Mouse (Mus musculus) hindbrain, embryonic 10.5 days (tissue): ENCODE measurements around the gene Tmem87b. TPM values are rescaled to one million over a fixed set of nuclear protein-coding genes. Genes with fewer than 3 reads are reported as not detected.

Source experiments
- DNase-seq: peaks from one replicate; pipeline ENCODE4 v3.0.0-alpha.2; 2017; ENCODE audit warnings: low spot score
- H3K27ac ChIP-seq: fragments of 300-500 bp; sonication (generic); 2 replicates; pipeline ENCODE4 v1.5.1; 2016; ENCODE audit warnings: mild to moderate bottlenecking, moderate library complexity
- H3K27me3 ChIP-seq: fragments of 300-500 bp; sonication (generic); 2 replicates; pipeline ENCODE4 v1.6.1; 2016; ENCODE audit warnings: mild to moderate bottlenecking; ENCODE audit not compliant: poor library complexity, insufficient read depth, severe bottlenecking
- H3K36me3 ChIP-seq: fragments of 300-500 bp; sonication (generic); 2 replicates; pipeline ENCODE4 v1.6.1; 2016; ENCODE audit warnings: mild to moderate bottlenecking, moderate library complexity
- H3K4me1 ChIP-seq: fragments of 300-500 bp; sonication (generic); replicated peaks from 2 replicates; pipeline ENCODE4 v1.6.1; 2016; ENCODE audit warnings: mild to moderate bottlenecking
- H3K4me3 ChIP-seq: fragments of 300-500 bp; sonication (generic); 2 replicates; pipeline ENCODE4 v1.5.1; 2016; ENCODE audit warnings: mild to moderate bottlenecking, moderate library complexity
- H3K9me3 ChIP-seq: fragments of 300-500 bp; sonication (generic); 2 replicates; pipeline ENCODE4 v1.6.1; 2016; ENCODE audit warnings: mild to moderate bottlenecking, moderate library complexity
- WGBS: fragments of 180-500 bp; shearing (Covaris S2); methylation state at CpG from one replicate; pipeline ENCODE4 v1.1.7; 2016; 5-methylcytosine and 5-hydroxymethylcytosine counted together
- polyA plus RNA-seq: library from polyadenylated mRNA; unstranded; fragments of >200 nt; fragmentation: Nextera tagmentation; extraction: Ambion mirVana; gene quantifications from 2 replicates; pipeline ENCODE4 v1.2.1, GENCODE M21; 2016

Gene Tmem87b
- polyA plus RNA-seq, 1 experiment from 2014 or later, result 23.6 TPM

DNA sequence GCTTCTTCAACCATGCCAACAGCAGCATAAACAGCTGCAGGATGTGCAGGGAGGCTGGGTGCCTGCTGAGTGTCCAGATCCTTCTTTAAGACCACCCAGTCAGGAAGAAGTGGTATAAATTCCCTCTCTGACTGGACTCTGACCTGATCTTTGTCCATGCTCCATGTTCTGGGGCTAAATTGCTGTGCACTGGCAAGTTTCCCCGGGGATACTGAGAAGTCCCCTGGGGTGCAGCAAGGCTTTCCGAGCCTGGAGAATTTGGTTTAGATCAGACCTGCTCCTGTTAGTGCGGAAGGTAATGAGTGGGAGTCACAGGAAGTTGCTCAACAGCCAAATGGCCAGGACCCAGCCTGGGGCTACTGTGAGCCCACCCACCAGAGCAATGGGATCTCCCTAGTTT lies 47.1 kb downstream of the Tmem87b start:
- no peak for DNase-seq

DNA sequence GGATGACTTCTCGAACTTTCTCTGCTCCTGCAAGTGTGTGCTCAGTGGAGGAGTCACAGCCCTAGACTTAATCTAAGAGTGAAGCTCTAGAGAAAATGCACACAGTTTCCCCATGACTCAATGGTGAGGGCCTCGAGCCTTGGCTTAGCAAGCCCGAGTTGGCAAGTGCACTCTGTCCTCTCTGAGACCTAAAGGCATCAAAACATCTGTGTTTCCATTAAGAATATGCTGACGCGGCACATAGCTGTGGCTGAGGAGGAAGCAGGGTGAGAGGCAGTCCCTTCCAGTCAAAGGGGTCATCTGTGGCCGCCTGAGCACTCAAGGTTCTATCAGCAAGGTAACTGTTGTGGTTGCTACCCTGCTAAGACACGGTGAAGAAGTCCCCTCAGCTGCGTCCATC lies 53.7 kb downstream of the Tmem87b start:
- DNase-seq, result no peak
- Histone ChIP-seq H3K27ac (no peak overlapping the region), H3K27me3 (no peaks in the 10 kb centered on the region), H3K4me3 (no peak overlapping the region), H3K36me3 (no peaks in the 10 kb centered on the region), H3K9me3 (no peaks in the 10 kb centered on the region), H3K4me1 (peaks cover 10% of the 10 kb centered on the region; the same call in 1 of the 2 replicates)
- WGBS, result 76% methylated on average over 8 of the region's 8 CpGs

More for the DNA sequence above, 47.1 kb downstream of the Tmem87b start:
- Histone ChIP-seq H3K4me3 (no peak overlapping the region), H3K27ac (no peak overlapping the region), H3K36me3 (no peaks in the 10 kb centered on the region), H3K9me3 (no peaks in the 10 kb centered on the region), H3K27me3 (peaks cover 32% of the 10 kb centered on the region), H3K4me1 (peaks cover 15% of the 10 kb centered on the region)
- WGBS, result 65% methylated on average over 3 of the region's 3 CpGs

DNA sequence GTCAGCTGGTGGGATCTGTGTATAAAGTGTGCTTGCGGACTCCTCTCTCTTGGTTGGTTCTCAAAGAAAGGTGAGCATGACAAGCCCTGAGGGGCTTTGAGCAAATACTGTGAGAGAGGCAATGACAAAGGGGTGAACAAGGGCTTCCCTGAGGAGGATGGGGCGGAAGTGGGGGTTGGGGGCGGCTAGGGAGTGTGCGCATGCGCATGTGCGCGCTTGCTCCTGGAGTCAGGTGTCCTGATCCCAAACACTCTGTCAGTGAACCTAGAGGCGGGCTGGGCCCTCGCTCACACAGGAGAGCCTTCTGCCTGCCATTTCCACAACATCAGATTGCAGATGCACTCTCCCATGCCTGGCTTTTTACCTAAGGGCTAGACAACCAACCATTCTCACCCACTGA lies 54.3 kb downstream of the Tmem87b start:
- WGBS, result 91% methylated on average over 9 of the region's 9 CpGs
- no peaks in the 10 kb centered on the region for H3K27me3 ChIP-seq
- no peaks in the 10 kb centered on the region for H3K36me3 ChIP-seq
- H3K9me3 ChIP-seq, result no peaks in the 10 kb centered on the region
- H3K27ac ChIP-seq, result no peak overlapping the region
- H3K4me3 ChIP-seq, result no peak overlapping the region
- DNase-seq, result no peak
- peaks cover 10% of the 10 kb centered on the region; the same call in 1 of the 2 replicates for H3K4me1 ChIP-seq

GRCm38 (mm10) chr2:128875526-128875925 lies 57.6 kb downstream of the Tmem87b start:
- DNase-seq, result no peak
- Histone ChIP-seq H3K27me3 (no peaks in the 10 kb centered on the region), H3K27ac (no peak overlapping the region), H3K4me3 (no peak overlapping the region), H3K36me3 (no peaks in the 10 kb centered on the region), H3K9me3 (no peaks in the 10 kb centered on the region), H3K4me1 (peaks cover 5% of the 10 kb centered on the region; the same call in 1 of the 2 replicates)
- WGBS, result 81% methylated on average over 8 of the region's 8 CpGs

DNA sequence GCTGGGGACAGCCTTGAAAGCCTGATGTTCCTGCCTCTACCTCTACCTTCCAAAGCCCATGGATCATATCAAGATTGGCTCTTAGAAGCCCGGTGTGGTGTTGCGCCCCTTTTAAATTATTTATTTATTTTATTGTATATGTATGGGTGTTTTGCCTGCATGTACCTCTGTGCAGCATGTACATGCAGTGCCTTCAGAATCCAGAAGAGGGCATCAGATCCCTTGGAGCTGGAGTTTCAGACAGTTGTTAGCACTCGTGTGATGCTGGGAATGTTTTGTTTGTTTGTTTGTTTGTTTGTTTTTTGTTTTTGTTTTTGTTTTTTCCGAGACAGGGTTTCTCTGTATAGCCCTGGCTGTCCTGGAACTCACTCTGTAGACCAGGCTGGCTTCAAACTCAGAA lies 63.3 kb downstream of the Tmem87b start:
- Histone ChIP-seq H3K36me3 (no peaks in the 10 kb centered on the region), H3K4me1 (no peaks in the 10 kb centered on the region), H3K9me3 (no peaks in the 10 kb centered on the region), H3K27ac (no peak overlapping the region), H3K27me3 (no peaks in the 10 kb centered on the region), H3K4me3 (no peak overlapping the region)
- 73% methylated on average over 4 of the region's 4 CpGs for WGBS
- no peak for DNase-seq

DNA sequence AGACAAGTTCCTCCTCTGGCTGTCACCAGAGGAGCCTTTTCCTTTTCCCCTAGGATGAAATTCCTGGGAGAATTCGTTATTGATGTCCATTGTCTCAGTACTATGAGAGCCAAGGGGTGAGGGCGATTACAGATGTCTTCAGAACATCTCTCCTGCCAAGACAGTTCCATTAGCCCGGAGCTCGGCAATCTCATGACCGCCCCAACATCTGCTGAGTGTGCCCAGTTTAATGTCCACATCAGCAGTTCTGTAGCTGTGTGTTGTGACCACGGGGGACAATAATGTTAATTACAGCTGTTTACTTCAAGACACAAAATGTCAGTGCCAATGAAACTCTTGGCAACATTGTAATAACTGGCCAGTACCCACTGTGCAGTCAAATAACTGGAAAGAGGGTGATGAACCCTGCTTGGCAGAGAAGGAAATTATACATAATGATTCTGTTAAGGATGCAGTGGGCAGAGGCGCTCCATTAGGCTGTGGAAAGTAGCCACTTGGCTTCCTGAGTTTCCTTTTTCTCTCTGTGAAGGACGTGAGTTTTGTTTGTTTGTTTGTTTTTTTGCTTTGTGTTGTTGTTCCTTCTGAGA lies 67.4 kb downstream of the Tmem87b start:
- DNase-seq, result no peak
- peaks cover 6% of the 10 kb centered on the region for H3K4me1 ChIP-seq
- no peak overlapping the region for H3K27ac ChIP-seq
- no peaks in the 10 kb centered on the region for H3K27me3 ChIP-seq
- WGBS, result 84% methylated on average over 8 of the region's 8 CpGs
- no peaks in the 10 kb centered on the region for H3K9me3 ChIP-seq
- no peaks in the 10 kb centered on the region for H3K36me3 ChIP-seq
- no peak overlapping the region for H3K4me3 ChIP-seq

DNA sequence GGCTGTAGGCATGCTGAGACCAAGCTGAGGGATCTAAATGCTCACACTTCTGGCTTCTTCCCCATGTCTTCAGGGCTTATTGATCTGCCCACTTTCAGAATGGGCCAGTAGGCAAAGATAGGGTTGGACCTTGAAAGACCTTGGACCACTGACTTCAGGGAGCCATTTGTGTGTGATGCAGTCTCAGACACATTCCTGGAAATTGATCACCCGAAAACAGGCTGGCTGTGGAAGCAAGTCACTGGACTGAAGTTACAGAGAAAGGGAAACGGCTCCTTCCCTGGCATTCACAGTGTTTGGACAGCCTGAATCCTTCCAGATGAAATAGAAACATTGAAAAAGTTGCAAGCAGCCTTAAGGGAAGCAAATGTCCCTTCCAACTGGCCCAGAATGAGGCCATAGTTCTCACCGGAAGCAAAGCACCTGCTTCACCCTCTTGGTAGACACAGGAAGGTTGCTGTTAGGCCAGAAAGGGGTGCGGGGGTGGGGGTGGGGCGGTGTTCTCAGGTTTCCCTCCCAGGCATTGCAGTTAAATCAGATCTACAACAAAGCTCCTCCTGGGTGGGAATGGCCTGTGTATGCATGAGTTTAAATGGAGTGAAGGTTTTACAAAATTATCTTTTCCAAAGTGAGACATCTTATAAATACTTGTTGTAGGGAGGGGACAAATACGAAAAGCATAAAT lies 70.1 kb downstream of the Tmem87b start:
- Histone ChIP-seq H3K4me3 (no peak overlapping the region), H3K4me1 (peaks cover 14% of the 10 kb centered on the region), H3K27me3 (peaks cover 11% of the 10 kb centered on the region; the same call in 1 of the 2 replicates), H3K36me3 (no peaks in the 10 kb centered on the region), H3K9me3 (0 out of 2 replicates have a peak, but pooled peaks cover 3% of the 10 kb centered on the region), H3K27ac (peak overlapping the region; percentile 5; the same call in 1 of the 2 replicates)
- no peak for DNase-seq
- 63% methylated on average over 6 of the region's 6 CpGs for WGBS

- 91% methylated on average over 4 of the region's 4 CpGs for WGBS
- 0 out of 2 replicates have a peak, but pooled peaks cover 3% of the 10 kb centered on the region for H3K9me3 ChIP-seq
- no peak for DNase-seq
- H3K4me3 ChIP-seq, result no peak overlapping the region
- H3K27ac ChIP-seq, result no peak overlapping the region
- peaks cover 14% of the 10 kb centered on the region for H3K4me1 ChIP-seq
- peaks cover 18% of the 10 kb centered on the region; the same call in 1 of the 2 replicates for H3K27me3 ChIP-seq
- H3K36me3 ChIP-seq, result no peaks in the 10 kb centered on the region
Observed at GRCm38 (mm10) chr2:128890661-128891335, 72.9 kb downstream of the Tmem87b start.

DNA sequence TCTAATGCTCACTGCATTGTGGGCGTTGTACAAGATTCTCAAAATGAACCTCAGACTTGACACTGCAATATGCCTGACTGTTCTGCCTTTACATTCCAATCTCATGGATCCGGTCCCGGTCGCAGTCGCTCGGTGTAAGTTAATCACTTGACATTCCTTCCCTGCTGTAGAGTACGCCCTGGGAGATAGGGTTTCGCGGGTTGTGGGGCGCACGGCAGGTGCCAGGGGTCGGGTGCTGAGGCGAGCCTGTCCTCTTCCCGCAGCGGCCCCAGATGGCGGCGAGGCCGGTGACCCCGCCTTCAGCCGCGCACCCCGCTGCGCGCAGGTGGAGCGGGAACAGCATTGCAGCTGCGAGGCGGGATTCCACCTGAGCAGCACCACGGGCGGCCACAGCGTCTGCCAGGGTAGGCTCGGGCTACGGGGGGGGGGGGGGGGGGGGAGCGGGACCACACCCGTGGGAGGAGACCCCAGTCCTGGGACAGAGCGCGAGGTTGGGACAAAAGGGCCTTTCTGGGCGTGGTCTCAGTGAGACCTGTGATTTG lies 74.3 kb downstream of the Tmem87b start:
- DNase-seq, result peak; percentile 39
- 3% methylated on average over 37 of the region's 37 CpGs for WGBS
- peak overlapping the region; percentile 54 for H3K4me3 ChIP-seq

DNA sequence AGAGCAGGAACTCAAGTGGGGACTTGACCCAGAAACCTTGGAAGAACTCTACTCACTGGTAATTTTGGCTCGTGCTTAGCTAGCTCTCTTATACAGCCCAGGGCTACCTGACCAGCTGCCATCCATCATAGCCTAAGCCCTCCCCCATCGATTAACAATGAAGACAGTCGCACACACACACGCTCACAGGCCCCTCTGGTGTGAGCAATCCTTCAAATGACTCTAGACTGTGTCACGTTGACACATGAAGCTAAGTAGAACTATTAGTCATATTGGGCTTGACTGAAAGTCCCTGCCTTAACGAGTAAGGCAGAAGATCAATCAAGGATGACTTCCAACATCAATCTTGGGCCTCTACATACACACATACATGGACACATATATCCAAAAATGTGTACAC lies 84.9 kb downstream of the Tmem87b start:
- Histone ChIP-seq H3K9me3 (peaks cover 7% of the 10 kb centered on the region; the same call in 1 of the 2 replicates), H3K4me3 (no peak overlapping the region), H3K27me3 (no peaks in the 10 kb centered on the region), H3K27ac (no peak overlapping the region), H3K4me1 (no peaks in the 10 kb centered on the region), H3K36me3 (no peaks in the 10 kb centered on the region)
- no peak for DNase-seq
- 87% methylated on average over 6 of the region's 6 CpGs for WGBS

More for the DNA sequence above, 74.3 kb downstream of the Tmem87b start:
- Histone ChIP-seq H3K27ac (peak overlapping the region; percentile 66; the same call in 1 of the 2 replicates), H3K4me1 (peaks cover 14% of the 10 kb centered on the region), H3K27me3 (peaks cover 18% of the 10 kb centered on the region; the same call in 1 of the 2 replicates), H3K36me3 (no peaks in the 10 kb centered on the region), H3K9me3 (0 out of 2 replicates have a peak, but pooled peaks cover 3% of the 10 kb centered on the region)

DNA sequence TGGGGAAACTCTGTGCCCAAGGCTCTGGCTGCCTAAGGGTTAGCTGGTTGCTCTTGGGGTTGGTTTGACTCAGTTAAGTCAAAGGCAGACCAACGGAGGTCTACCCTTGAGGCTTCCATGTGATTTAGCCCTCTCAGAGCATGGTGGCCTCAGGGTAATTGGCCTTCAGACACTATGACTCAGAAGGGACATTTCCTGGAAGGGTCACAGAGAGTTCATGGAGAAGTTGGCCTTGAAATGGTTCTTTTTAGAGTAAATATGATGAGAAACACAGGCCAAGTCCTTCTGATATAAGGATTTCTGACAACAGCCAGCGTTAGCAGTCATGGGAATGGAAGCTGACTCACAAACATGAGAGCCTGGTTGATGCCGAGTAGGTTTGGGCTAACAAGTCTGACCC lies 85.7 kb downstream of the Tmem87b start:
- H3K4me3 ChIP-seq, result no peak overlapping the region
- H3K4me1 ChIP-seq, result no peaks in the 10 kb centered on the region
- no peaks in the 10 kb centered on the region for H3K36me3 ChIP-seq
- no peak overlapping the region for H3K27ac ChIP-seq
- H3K9me3 ChIP-seq, result peaks cover 7% of the 10 kb centered on the region; the same call in 1 of the 2 replicates
- no peak for DNase-seq
- H3K27me3 ChIP-seq, result no peaks in the 10 kb centered on the region
- WGBS, result 89% methylated on average over 3 of the region's 3 CpGs
